Mouse (Mus musculus): ENCODE measurements around the gene Cstf1. TPM values are rescaled to one million over a fixed set of nuclear protein-coding genes. Genes with fewer than 3 reads are reported as not detected.

The Cstf1 gene
- 39.8 and 40.5 TPM in 2 replicates for polyA plus RNA-seq (2015; fragmentation: Nextera tagmentation; extraction: Ambion mirVana)

DNA sequence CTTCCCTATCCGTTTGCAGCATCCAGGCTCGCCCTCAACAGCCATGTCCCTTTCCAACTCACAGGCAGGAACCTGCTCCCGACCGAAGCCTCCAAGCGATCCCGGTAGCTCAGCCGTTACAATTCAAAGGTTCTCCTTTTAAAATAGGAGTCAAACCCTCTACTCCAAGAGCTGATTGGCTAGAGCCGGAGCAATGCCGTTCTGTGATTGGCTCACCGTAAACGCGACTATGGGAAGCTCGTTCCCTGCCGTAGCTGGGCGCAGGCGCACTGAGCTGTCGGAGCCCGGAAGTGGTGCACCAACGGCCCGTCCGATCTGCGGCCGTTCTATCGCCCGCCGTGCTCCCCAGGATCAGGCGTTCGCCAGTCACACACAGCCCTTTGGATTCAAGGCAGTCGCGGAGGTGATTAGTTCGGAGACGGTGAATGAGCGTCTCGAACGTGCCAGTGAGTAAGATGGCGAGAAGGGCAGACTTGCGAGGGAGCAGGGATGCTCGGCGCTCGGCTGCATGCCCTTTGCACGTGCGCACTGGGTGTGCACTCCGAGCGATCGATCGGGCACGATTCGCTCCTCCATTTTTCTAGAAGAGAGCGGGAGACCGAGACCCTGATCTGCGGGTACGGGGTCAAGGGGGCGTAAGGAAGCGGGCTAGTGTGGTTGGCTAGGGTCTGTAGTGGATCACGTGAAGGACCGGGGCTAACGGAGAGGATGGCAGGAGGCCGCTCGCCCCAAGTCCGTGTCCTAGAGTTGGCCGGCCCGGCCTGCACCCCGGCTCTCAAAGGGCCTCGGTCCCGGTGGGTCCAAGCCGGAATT, at the start of gene Cstf1, which contains the start of gene Aurka:
TSS of gene Cstf1 (plus strand) at position 271 of the 813 bp plus-strand sequence.
TSS of gene Aurka (minus strand) at position 125 of the 813 bp plus-strand sequence.
- under 1% methylated on average over 66 of the region's 66 CpGs for WGBS
- peak within 1 kb of the TSS; percentile 96 for H3K4me3 ChIP-seq
- H3K9ac ChIP-seq: peak within 1 kb of the TSS; percentile 98
- H3K4me2 ChIP-seq: peak within 1 kb of the TSS; percentile 80
- H3K4me1 ChIP-seq: peaks cover 42% of the 10 kb centered on the region
- no peaks in the 10 kb centered on the region for H3K27me3 ChIP-seq
- H3K9me3 ChIP-seq: no peaks in the 10 kb centered on the region
- peak; percentile 96 for ATAC-seq (ENCODE audit: insufficient number of reproducible peaks, insufficient read depth, low FRiP score, low TSS enrichment, low read depth)
- peak within 1 kb of the TSS; percentile 89 for H3K27ac ChIP-seq
- H3K36me3 ChIP-seq: peaks cover 51% of the 10 kb centered on the region

DNA sequence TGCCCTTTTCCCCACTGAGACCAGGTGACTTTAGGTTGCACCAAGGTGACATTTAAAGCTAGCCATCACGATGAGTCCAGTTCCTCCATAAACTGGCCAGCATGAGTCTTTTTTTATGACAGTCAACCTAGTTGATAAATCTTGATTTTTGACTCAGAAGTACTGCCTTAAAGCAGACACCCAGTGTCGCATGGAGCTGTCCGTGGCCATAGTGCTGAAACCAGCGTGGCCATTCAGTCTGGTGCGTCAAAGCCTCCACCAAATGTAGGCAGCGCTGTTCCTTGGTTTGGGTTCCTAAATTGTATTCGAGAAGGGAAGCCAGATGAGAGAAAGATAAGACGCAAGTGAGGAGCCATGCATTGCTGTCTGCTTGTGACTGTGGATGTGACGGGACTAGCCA, 49.6 kb upstream of the Cstf1 start:
- Histone ChIP-seq H3K4me1 (no peaks in the 10 kb centered on the region), H3K4me2 (no peak overlapping the region), H3K36me3 (no peaks in the 10 kb centered on the region), H3K4me3 (no peak overlapping the region), H3K27ac (no peak overlapping the region), H3K9me3 (no peaks in the 10 kb centered on the region), H3K27me3 (no peaks in the 10 kb centered on the region), H3K9ac (no peak overlapping the region)
- 11% methylated on average over 9 of the region's 9 CpGs for WGBS
- ATAC-seq (ENCODE audit: insufficient number of reproducible peaks, insufficient read depth, low FRiP score, low TSS enrichment, low read depth): no peak

DNA sequence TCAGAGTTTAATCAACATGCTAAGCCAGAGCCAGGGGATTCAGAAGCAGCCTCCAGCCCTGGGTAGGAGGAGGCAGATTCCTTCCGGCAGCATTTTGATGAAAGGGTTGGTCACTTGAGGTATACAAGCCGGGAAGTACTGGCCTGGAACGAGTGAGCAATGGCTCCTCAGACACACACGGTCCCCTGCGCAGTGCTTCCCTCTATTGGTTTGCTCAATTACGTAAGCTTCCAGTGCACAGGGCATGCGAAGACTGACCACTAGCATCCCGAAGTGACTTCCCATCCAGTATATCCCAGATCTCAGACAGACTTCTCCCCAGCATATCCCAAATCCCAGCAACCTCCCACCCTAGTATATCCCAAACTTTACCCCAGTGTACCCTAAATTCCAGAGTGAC, 42.2 kb upstream of the Cstf1 start:
- Histone ChIP-seq H3K4me3 (no peak overlapping the region), H3K27ac (no peak overlapping the region), H3K9me3 (0 out of 2 replicates have a peak, but pooled peaks cover 3% of the 10 kb centered on the region), H3K4me2 (no peak overlapping the region), H3K36me3 (no peaks in the 10 kb centered on the region), H3K4me1 (peaks cover 6% of the 10 kb centered on the region; the same call in 1 of the 2 replicates), H3K9ac (no peak overlapping the region), H3K27me3 (peaks cover 33% of the 10 kb centered on the region)
- 52% methylated on average over 8 of the region's 8 CpGs for WGBS
- no peak for ATAC-seq (ENCODE audit: insufficient number of reproducible peaks, insufficient read depth, low FRiP score, low TSS enrichment, low read depth)

GRCm38 (mm10) chr2:172329179-172329578, 41.3 kb upstream of the Cstf1 start:
- WGBS: 9% methylated on average over 13 of the region's 13 CpGs
- Histone ChIP-seq H3K4me3 (no peak overlapping the region), H3K9ac (no peak overlapping the region), H3K4me1 (peaks cover 7% of the 10 kb centered on the region; the same call in 1 of the 2 replicates), H3K4me2 (no peak overlapping the region), H3K27ac (no peak overlapping the region), H3K9me3 (0 out of 2 replicates have a peak, but pooled peaks cover 3% of the 10 kb centered on the region), H3K36me3 (no peaks in the 10 kb centered on the region), H3K27me3 (peaks cover 33% of the 10 kb centered on the region)
- no peak for ATAC-seq (ENCODE audit: insufficient number of reproducible peaks, insufficient read depth, low FRiP score, low TSS enrichment, low read depth)

- Histone ChIP-seq H3K27me3 (no peaks in the 10 kb centered on the region; the same call in 1 of the 2 replicates), H3K9me3 (no peaks in the 10 kb centered on the region), H3K9ac (no peak overlapping the region), H3K36me3 (no peaks in the 10 kb centered on the region), H3K4me2 (no peak overlapping the region), H3K4me3 (no peak overlapping the region), H3K4me1 (0 out of 2 replicates have a peak, but pooled peaks cover 7% of the 10 kb centered on the region), H3K27ac (no peak overlapping the region)
- WGBS: 53% methylated on average over 19 of the region's 19 CpGs
- ATAC-seq (ENCODE audit: insufficient number of reproducible peaks, insufficient read depth, low FRiP score, low TSS enrichment, low read depth): no peak
These were observed 32.1 kb upstream of the Cstf1 start for GRCm38 (mm10) chr2:172338206-172338942.

GRCm38 (mm10) chr2:172340936-172341335, 29.5 kb upstream of the Cstf1 start:
- Histone ChIP-seq H3K9ac (no peak overlapping the region), H3K9me3 (no peaks in the 10 kb centered on the region), H3K4me1 (peaks cover 15% of the 10 kb centered on the region), H3K27ac (no peak overlapping the region), H3K36me3 (no peaks in the 10 kb centered on the region), H3K4me2 (no peak overlapping the region), H3K27me3 (no peaks in the 10 kb centered on the region), H3K4me3 (no peak overlapping the region)
- ATAC-seq (ENCODE audit: insufficient number of reproducible peaks, insufficient read depth, low FRiP score, low TSS enrichment, low read depth): no peak
- WGBS: 38% methylated on average over 3 of the region's 3 CpGs

- Histone ChIP-seq H3K27ac (no peak overlapping the region), H3K4me1 (peaks cover 20% of the 10 kb centered on the region), H3K4me2 (no peak overlapping the region), H3K27me3 (no peaks in the 10 kb centered on the region), H3K9ac (no peak overlapping the region), H3K9me3 (no peaks in the 10 kb centered on the region), H3K4me3 (no peak overlapping the region), H3K36me3 (no peaks in the 10 kb centered on the region)
- 41% methylated on average over 5 of the region's 5 CpGs for WGBS
- ATAC-seq (ENCODE audit: insufficient number of reproducible peaks, insufficient read depth, low FRiP score, low TSS enrichment, low read depth): no peak
These were observed 28.9 kb upstream of the Cstf1 start for GRCm38 (mm10) chr2:172341606-172342005.

GRCm38 (mm10) chr2:172343751-172344150, 26.7 kb upstream of the Cstf1 start:
- Histone ChIP-seq H3K4me2 (no peak overlapping the region), H3K4me3 (no peak overlapping the region), H3K27ac (no peak overlapping the region), H3K9me3 (no peaks in the 10 kb centered on the region), H3K36me3 (no peaks in the 10 kb centered on the region), H3K9ac (no peak overlapping the region), H3K4me1 (peaks cover 23% of the 10 kb centered on the region), H3K27me3 (no peaks in the 10 kb centered on the region)
- no peak for ATAC-seq (ENCODE audit: insufficient number of reproducible peaks, insufficient read depth, low FRiP score, low TSS enrichment, low read depth)
- 81% methylated on average over 7 of the region's 7 CpGs for WGBS

DNA sequence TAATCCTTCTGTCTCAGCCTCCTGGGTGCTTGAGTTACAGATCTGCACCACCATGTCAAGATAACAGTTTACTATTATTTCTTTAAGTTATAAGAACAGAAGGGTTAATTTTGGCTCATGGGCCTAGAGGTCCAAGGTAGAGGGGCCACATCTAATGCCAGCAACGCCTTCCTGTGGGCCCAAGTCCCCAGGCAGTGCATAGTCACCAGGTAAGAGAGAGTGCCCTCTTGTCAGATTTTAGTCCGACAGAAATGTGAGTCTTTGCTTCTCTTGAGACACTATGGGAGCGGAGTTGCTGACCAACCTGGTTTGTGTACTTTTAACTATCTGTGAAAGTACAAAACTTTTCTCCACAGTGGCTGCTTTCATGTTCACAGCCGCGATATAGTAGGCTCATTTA, 25.8 kb upstream of the Cstf1 start:
- Histone ChIP-seq H3K4me3 (peak overlapping the region; percentile 76), H3K4me1 (peaks cover 23% of the 10 kb centered on the region), H3K27ac (peak overlapping the region; percentile 82), H3K9me3 (no peaks in the 10 kb centered on the region), H3K4me2 (peak overlapping the region; percentile 97), H3K9ac (no peak overlapping the region), H3K36me3 (no peaks in the 10 kb centered on the region), H3K27me3 (no peaks in the 10 kb centered on the region)
- 29% methylated on average over 5 of the region's 5 CpGs for WGBS
- no peak for ATAC-seq (ENCODE audit: insufficient number of reproducible peaks, insufficient read depth, low FRiP score, low TSS enrichment, low read depth)

- peak within 1 kb of the TSS; percentile 82 for H3K27ac ChIP-seq
- H3K9me3 ChIP-seq: no peaks in the 10 kb centered on the region
- H3K4me3 ChIP-seq: peak within 1 kb of the TSS; percentile 76
- H3K4me1 ChIP-seq: peaks cover 23% of the 10 kb centered on the region
- H3K36me3 ChIP-seq: no peaks in the 10 kb centered on the region
- WGBS: under 1% methylated on average over 35 of the region's 35 CpGs
- H3K9ac ChIP-seq: peak within 1 kb of the TSS; percentile 83
- H3K27me3 ChIP-seq: no peaks in the 10 kb centered on the region
- H3K4me2 ChIP-seq: peak within 1 kb of the TSS; percentile 97
- peak; percentile 93 for ATAC-seq (ENCODE audit: insufficient number of reproducible peaks, insufficient read depth, low FRiP score, low TSS enrichment, low read depth)
These were observed 25.2 kb upstream of the Cstf1 start, which contains the start of gene Fam210b for GRCm38 (mm10) chr2:172345258-172345738. TSS of gene Fam210b (plus strand) at chr2:172345565.

DNA sequence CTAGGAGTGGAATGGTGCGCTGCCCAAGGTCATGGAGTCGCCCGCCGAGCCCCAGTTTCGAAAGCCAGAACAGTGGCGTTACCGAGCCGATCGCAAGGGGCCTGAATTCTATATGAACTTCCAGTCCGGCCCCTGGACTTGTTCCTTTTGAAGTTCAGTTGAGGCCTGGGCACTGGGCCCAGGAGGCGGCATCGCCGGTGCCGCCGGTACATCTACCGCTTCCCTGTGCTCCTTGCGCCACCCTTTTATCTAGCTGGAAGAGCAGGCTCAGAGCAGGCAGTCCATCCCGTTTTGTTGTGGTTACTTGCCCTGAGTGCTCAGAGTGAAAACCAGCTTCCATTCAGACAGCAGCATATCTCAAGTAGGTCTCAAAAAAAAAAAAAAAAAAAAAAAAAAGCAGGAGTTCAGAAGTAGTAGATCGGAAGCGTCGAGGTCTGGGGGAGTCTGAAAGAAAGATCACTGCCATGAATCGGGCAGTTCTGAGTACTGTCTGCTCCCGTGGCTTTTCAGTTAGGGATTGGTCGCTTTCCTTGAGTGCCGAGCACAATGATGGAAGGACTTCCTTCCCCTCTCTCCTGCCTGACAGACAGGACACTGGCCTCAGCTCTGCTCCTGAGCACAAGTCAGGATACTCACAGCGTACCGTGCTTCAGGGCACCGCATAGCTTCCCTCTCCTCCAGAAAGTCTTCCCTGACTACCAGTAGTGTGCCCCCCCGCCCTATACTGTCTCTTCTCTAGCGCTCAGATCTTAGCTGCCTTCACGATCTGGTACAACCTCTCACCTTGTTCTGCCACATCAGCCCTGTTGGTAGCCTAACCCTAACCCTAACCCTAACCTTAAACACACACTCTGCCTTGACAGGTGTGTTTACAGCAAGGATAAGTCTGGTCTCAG, 24.2 kb upstream of the Cstf1 start:
- Histone ChIP-seq H3K9ac (peak overlapping the region; percentile 83), H3K36me3 (no peaks in the 10 kb centered on the region), H3K4me1 (peaks cover 23% of the 10 kb centered on the region), H3K4me3 (peak overlapping the region; percentile 76), H3K4me2 (peak overlapping the region; percentile 97), H3K9me3 (no peaks in the 10 kb centered on the region), H3K27ac (no peak overlapping the region), H3K27me3 (no peaks in the 10 kb centered on the region)
- no peak for ATAC-seq (ENCODE audit: insufficient number of reproducible peaks, insufficient read depth, low FRiP score, low TSS enrichment, low read depth)
- 9% methylated on average over 31 of the region's 31 CpGs for WGBS
